Comparison of ENCODE assay signal across 9 mouse cellular contexts in genomic region chr7:80368635-80369421, GRCm38 (mm10). TPM values are rescaled to one million over a fixed set of nuclear protein-coding genes. Genes with fewer than 3 reads are reported as not detected.
DNase-seq lines count a peak whose midpoint lies in the region; ATAC-seq and TF ChIP-seq lines count a peak whose summit lies in the region.
"Had no signal": no experiment of that assay in that cellular context is flagged by ENCODE, and none has a peak within 500 bp of the region (broad histone marks: within the 10 kb centered on the region; RNA-seq: fewer than 3 reads in every experiment).

No protein-coding gene starts in this region.

- 59% methylated on average over 20 of the region's 20 CpGs for WGBS in cerebellum, adult 2 months
- WGBS in heart, embryonic 12.5 days: 60% methylated on average over 20 of the region's 20 CpGs
- 45% methylated on average over 20 of the region's 20 CpGs for WGBS in liver, embryonic 16.5 days (ENCODE audit: insufficient replicate concordance)

- DNase-seq in cerebellum, adult 2 months: no peak
- DNase-seq in B cell, adult 2 months: peak; percentile 37 to 47
- DNase-seq in layer of hippocampus, postnatal 14 days (ENCODE audit: low spot score in 2 of 2): no peak
- DNase-seq in cerebellum, adult 11-12 months: no peak
- DNase-seq in layer of hippocampus, adult 9-11 months: no peak
- DNase-seq: kidney, postnatal 10 days had no signal

- peak overlapping the region; percentile 87 for H3K4me3 ChIP-seq in cerebellum, adult 2 months (replicated peaks; ENCODE audit: insufficient read depth, low read depth, low read length)
- H3K4me3 ChIP-seq in heart, embryonic 12.5 days: no peak overlapping the region
- H3K4me3 ChIP-seq in liver, embryonic 16.5 days (ENCODE audit: low read depth, low read length): no peak overlapping the region

- no peak for ATAC-seq in cerebellum, adult (ENCODE audit: insufficient number of reproducible peaks, low FRiP score, low TSS enrichment)
- ATAC-seq in heart, embryonic 12.5 days (ENCODE audit: insufficient number of reproducible peaks, low FRiP score): no peak
- ATAC-seq in liver, embryonic 16.5 days (ENCODE audit: low read depth): no peak

- H3K27ac ChIP-seq in cerebellum, adult 2 months (ENCODE audit: insufficient read depth, low read length): peak overlapping the region; percentile 71
- peak overlapping the region; percentile 57; the same call in 1 of the 2 replicates for H3K27ac ChIP-seq in heart, embryonic 12.5 days (ENCODE audit: poor library complexity, severe bottlenecking)
- H3K27ac ChIP-seq in liver, embryonic 16.5 days (ENCODE audit: low read length): no peak overlapping the region; the same call in 1 of the 2 replicates

- no peak for TF ChIP-seq POLR2A in cerebellum, adult 2 months (IDR thresholded peaks at IDR 0.05; ENCODE audit: borderline replicate concordance, insufficient read depth, low read length)

- peaks cover 29% of the 10 kb centered on the region for H3K4me1 ChIP-seq in cerebellum, adult 2 months (ENCODE audit: control insufficient read depth, insufficient read depth, low read length)
- peaks cover 22% of the 10 kb centered on the region for H3K4me1 ChIP-seq in heart, embryonic 12.5 days (replicated peaks)
- peaks cover 5% of the 10 kb centered on the region for H3K4me1 ChIP-seq in liver, embryonic 16.5 days (ENCODE audit: control insufficient read depth, low read depth, low read length)

- H3K4me2 ChIP-seq in heart, embryonic 12.5 days: peak overlapping the region; percentile 83
- 0 out of 2 replicates have a peak overlapping the region, but pooled peaks have one; percentile 2 for H3K4me2 ChIP-seq in liver, embryonic 16.5 days (ENCODE audit: low read depth, low read length)

- peaks cover 47% of the 10 kb centered on the region for H3K36me3 ChIP-seq in heart, embryonic 12.5 days
- H3K36me3 ChIP-seq in liver, embryonic 16.5 days (ENCODE audit: control insufficient read depth, insufficient read depth): no peaks in the 10 kb centered on the region; the same call in 1 of the 2 replicates

- peak overlapping the region; percentile 93; the same call in 1 of the 2 replicates for H3K9ac ChIP-seq in heart, embryonic 12.5 days
- H3K9ac ChIP-seq in liver, embryonic 16.5 days (ENCODE audit: low read depth, low read length): no peak overlapping the region

- peaks cover 6% of the 10 kb centered on the region for H3K9me3 ChIP-seq in heart, embryonic 12.5 days (replicated peaks)
- H3K9me3 ChIP-seq in liver, embryonic 16.5 days (replicated peaks; ENCODE audit: control insufficient read depth, low read length): no peaks in the 10 kb centered on the region

- H3K27me3 ChIP-seq in cerebellum, adult 2 months (ENCODE audit: control insufficient read depth, insufficient read depth, low read length): no peaks in the 10 kb centered on the region
- no peaks in the 10 kb centered on the region for H3K27me3 ChIP-seq in heart, embryonic 12.5 days (replicated peaks)
- H3K27me3 ChIP-seq in liver, embryonic 16.5 days (ENCODE audit: control insufficient read depth, insufficient read depth, low read depth, low read length): peaks cover 27% of the 10 kb centered on the region

- no peak for TF ChIP-seq CTCF in cerebellum, adult 2 months (IDR thresholded peaks at IDR 0.05; ENCODE audit: borderline replicate concordance, insufficient read depth, low read depth, low read length)

RNA-seq across cellular contexts. Expression of gene Man2a2, which starts 2.3 kb away (rescaled TPM):
- polyA plus RNA-seq in cerebellum, adult 2 months (2012; rRNA removed): 167 and 188 TPM in 2 replicates
- polyA plus RNA-seq in heart, embryonic 12.5 days (2016; fragmentation: Nextera tagmentation; extraction: Ambion mirVana): 25.0 and 31.0 TPM in 2 replicates
- 2.6 and 3.1 TPM in 2 replicates for polyA plus RNA-seq in liver, embryonic 16.5 days (2015; fragmentation: Nextera tagmentation; extraction: Ambion mirVana)
- 100 to 1,000 TPM; 124 to 139 TPM for total RNA-seq in layer of hippocampus, postnatal 14 days (2021)

RNA-seq across cellular contexts. Expression of gene Fes, which starts 18.9 kb away (rescaled TPM):
- polyA plus RNA-seq in cerebellum, adult 2 months (2012; rRNA removed): 4.2 and 4.9 TPM in 2 replicates
- 10.2 and 11.4 TPM in 2 replicates for polyA plus RNA-seq in heart, embryonic 12.5 days (2016; fragmentation: Nextera tagmentation; extraction: Ambion mirVana)
- 16.5 and 18.2 TPM in 2 replicates for polyA plus RNA-seq in liver, embryonic 16.5 days (2015; fragmentation: Nextera tagmentation; extraction: Ambion mirVana)
- total RNA-seq in layer of hippocampus, postnatal 14 days (2021): 1 to 10 TPM; 5.6 to 9.9 TPM

RNA-seq across cellular contexts. Expression of gene Hddc3, which starts 25.9 kb away (rescaled TPM):
- 57.7 and 61.0 TPM in 2 replicates for polyA plus RNA-seq in cerebellum, adult 2 months (2012; rRNA removed)
- 14.4 and 15.8 TPM in 2 replicates for polyA plus RNA-seq in heart, embryonic 12.5 days (2016; fragmentation: Nextera tagmentation; extraction: Ambion mirVana)
- polyA plus RNA-seq in liver, embryonic 16.5 days (2015; fragmentation: Nextera tagmentation; extraction: Ambion mirVana): 3.1 and 3.5 TPM in 2 replicates
- 10 to 100 TPM; 45.8 to 46.3 TPM for total RNA-seq in layer of hippocampus, postnatal 14 days (2021)

RNA-seq across cellular contexts. Expression of gene Unc45a, which starts 28.0 kb away (rescaled TPM):
- polyA plus RNA-seq in cerebellum, adult 2 months (2012; rRNA removed): 81.8 and 97.8 TPM in 2 replicates
- 20.5 and 21.0 TPM in 2 replicates for polyA plus RNA-seq in heart, embryonic 12.5 days (2016; fragmentation: Nextera tagmentation; extraction: Ambion mirVana)
- 9.0 and 9.3 TPM in 2 replicates for polyA plus RNA-seq in liver, embryonic 16.5 days (2015; fragmentation: Nextera tagmentation; extraction: Ambion mirVana)
- total RNA-seq in layer of hippocampus, postnatal 14 days (2021): 10 to 100 TPM; 40.6 to 47.9 TPM

RNA-seq across cellular contexts. Expression of gene Furin, which starts 36.4 kb away (rescaled TPM):
- 34.4 and 37.3 TPM in 2 replicates for polyA plus RNA-seq in cerebellum, adult 2 months (2012; rRNA removed)
- 24.5 and 25.9 TPM in 2 replicates for polyA plus RNA-seq in heart, embryonic 12.5 days (2016; fragmentation: Nextera tagmentation; extraction: Ambion mirVana)
- polyA plus RNA-seq in liver, embryonic 16.5 days (2015; fragmentation: Nextera tagmentation; extraction: Ambion mirVana): 5.6 and 6.2 TPM in 2 replicates
- total RNA-seq in layer of hippocampus, postnatal 14 days (2021): 10 to 100 TPM; 48.7 to 50.3 TPM

Comparison
In these comparisons a context has a peak if more than half of its experiments do, and no peak if none do; other contexts are left out.
1. DNase-seq: peak in B cell, adult 2 months (2 of 2); none in cerebellum, adult 2 months (0 of 2), layer of hippocampus, postnatal 14 days (0 of 2), cerebellum, adult 11-12 months (single experiment) and layer of hippocampus, adult 9-11 months (single experiment).